Mouse (Mus musculus) T-helper 1 cell (primary cell): ENCODE results near the gene Celsr1.
"Not testable (repeated sequence)": the region's sequence is repeated elsewhere in the genome, so short reads cannot be mapped to it uniquely, and the experiment has no call there.

ENCODE experiments used
- in situ Hi-C: fragments of 300-600 bp; cut with MboI, MseI; formaldehyde crosslinking; loops from one replicate; pipeline ENCODE4 v1.15.1; 2025; ENCODE audit warnings: high pct_unique_total_duplicates

Celsr1 gene

DNA sequence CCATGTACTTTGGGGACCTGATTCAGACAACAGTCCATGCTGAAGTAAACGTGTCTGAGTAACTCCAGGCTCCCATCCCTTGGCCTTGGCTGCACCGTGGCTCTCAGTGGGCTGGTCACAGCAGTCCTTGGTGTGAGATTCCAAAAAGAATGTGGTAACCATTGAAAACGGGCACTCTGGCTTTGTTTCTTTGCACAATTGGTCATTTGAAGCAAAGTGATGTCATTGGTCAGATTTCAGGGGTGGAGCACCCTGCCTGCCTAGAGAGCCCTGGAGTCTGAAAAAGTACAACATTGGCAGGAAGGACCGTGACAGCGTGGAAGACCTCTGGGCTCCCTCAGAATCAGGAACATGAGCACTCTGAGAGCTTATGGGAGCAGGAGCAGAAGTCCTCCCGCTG lies 134.2 kb downstream of the Celsr1 start:
- in situ Hi-C loops, result no loop called here

DNA sequence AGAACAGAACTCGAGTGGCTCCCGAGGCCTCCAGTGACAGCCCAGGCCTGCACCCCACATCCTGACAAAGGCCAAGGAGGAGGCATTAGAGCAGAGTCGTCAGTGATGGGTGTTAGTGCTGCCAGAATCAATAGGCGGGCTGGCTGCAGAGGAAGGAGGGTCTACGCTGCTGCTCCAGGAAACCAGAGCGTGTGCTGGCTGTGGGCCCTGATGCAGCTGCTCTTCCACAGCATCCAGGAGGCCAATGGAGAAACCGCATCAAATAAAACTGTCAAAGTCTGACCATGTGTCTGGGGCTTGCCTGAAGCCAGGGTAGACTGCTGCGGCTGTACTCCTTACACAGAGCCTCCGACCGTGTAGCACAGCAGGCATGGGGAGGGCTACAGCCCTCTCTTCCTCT lies 136.5 kb downstream of the Celsr1 start:
- in situ Hi-C loops, result no loop called here

DNA sequence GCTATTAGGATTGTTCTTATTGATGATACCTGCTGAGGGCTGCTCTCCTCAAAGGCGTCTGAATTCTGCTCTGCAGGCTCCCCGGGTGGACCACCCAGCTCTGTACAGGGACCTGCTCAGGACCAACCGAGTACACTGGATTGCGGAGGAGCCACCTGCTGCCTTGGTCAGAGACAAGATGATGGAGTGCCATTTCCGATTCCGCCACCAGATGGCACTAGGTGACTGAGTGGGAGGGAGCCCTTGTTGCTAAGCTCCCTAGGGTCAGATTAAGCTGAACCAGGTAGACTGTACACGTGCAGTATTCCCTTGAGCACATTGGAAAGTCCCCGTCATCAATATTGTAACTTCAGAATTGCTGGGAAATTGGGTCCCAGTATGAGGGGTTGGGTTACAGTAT lies 137.3 kb downstream of the Celsr1 start:
- in situ Hi-C loops, result no loop called here

DNA sequence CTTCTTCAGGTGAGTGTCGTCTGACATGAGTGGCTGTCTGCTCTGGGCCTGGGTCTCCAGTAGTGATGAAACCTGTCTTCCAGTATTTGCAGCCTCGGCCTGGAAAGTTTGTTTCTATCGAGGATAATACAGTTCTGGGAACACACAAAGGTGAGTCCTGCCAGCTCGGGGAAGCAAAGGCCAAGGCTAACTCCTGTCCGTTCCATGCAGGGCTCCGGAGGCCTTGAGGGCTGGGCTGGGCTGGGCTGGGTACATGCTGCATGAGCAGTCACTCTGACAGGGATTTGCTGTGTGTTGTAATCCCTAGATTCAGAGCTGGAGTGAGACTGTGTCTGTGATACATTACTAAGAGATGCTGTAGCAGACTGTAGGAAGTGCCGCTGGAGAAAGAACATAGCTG lies 139.7 kb downstream of the Celsr1 start:
- in situ Hi-C loops, result no loop called here

DNA sequence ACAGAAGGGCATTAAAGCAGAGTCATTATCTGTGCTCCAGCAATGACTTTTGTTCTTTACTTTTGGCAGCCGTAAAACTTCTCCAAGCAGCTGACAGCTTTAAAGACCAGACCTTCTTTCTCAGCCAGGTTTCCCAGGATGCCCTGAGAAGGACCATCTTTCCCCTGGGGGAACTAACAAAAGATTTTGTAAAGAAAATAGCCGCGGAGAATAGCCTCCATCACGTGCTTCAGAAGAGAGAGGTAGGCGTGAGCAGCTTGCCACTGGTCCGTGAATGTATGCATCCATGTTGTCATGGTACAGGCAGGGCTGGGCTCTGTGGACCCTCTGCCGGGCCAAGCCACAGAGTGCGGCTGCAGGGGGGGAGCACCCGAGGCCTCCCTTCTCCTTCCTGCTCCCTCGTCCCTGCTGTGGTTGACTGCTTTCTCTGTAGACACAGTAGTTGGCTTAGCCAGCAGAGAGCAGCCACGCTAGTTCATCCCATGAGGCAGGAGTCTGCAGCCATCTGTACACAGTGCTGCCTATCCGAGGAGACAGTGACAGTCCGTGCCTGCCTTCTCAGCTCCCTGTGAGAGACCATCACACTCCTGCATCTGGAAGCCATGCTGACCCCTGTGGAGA lies 141.0 kb downstream of the Celsr1 start:
- in situ Hi-C loops, result no loop called here

GRCm38 (mm10) chr15:85891971-85892370 lies 141.6 kb downstream of the Celsr1 start:
- in situ Hi-C loops, result no loop called here

- in situ Hi-C loops, result no loop called here
Measured at GRCm38 (mm10) chr15:85889235-85889634, 144.3 kb downstream of the Celsr1 start.

DNA sequence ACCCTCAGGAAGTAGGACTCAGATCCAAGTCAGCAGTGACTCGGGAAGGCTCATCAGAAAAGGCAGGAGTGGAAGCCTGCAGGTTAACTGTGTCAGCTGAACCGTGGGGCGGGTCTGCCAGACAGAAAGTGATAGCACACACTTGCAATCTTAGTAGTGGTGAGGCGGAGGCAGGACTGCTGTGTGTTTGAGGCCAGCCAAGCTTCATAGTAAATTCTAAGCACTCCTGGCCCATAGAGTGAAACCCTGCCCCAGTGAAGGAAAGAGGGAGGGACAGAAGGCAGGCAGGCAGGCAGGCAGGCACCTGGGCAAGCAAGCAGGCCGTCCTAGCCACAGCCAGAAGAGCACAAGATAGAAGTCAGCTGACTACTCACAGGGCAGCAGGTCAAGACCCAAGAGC lies 148.0 kb downstream of the Celsr1 start:
- in situ Hi-C loops, result no loop called here

DNA sequence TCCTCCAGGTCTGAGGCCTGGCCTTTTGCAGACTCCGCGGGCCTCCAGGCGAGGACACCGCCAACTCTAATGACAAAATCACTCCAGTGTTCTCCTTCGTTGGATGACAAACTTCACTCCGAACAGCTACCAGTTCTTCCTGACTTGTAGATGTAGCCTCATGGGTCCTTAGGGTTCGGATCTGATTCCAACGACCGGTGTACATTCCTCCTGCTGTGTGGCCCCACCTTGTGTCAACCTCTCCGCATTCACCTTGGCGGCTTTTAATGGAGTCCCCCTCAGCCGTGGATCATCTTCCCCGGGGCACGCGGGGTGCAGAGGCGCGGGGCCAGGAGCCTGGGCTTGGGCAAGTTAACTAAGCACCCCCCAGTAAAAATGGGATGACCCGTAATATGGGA lies 154.1 kb downstream of the Celsr1 start:
- in situ Hi-C loops, result no loop called here

- in situ Hi-C loops, result no loop called here
Measured at GRCm38 (mm10) chr15:85878848-85879497, 154.6 kb downstream of the Celsr1 start, which contains the start of gene Trmu. Gene Trmu, plus strand, starts transcription at chr15:85879312.

GRCm38 (mm10) chr15:85877336-85877735 lies 156.2 kb downstream of the Celsr1 start:
- in situ Hi-C loops, result no loop called here

- in situ Hi-C loops, result no loop called here
Measured at GRCm38 (mm10) chr15:85867696-85868095, 165.9 kb downstream of the Celsr1 start.

GRCm38 (mm10) chr15:85865913-85866312 lies 167.7 kb downstream of the Celsr1 start:
- in situ Hi-C loops, result not testable (repeated sequence)

GRCm38 (mm10) chr15:85859490-85860031 lies 174.0 kb downstream of the Celsr1 start, which contains the start of gene Gtse1:
Gene Gtse1, plus strand, starts transcription at chr15:85859745.
- in situ Hi-C loops, result loop anchor here (10.0 kb wide), 1 partner anchor 825 kb away; no protein-coding TSS in a partner anchor

GRCm38 (mm10) chr15:85858980-85859489 lies 174.5 kb downstream of the Celsr1 start:
- in situ Hi-C loops, result loop anchor here (10.0 kb wide), 1 partner anchor 824 kb away; no protein-coding TSS in a partner anchor

DNA sequence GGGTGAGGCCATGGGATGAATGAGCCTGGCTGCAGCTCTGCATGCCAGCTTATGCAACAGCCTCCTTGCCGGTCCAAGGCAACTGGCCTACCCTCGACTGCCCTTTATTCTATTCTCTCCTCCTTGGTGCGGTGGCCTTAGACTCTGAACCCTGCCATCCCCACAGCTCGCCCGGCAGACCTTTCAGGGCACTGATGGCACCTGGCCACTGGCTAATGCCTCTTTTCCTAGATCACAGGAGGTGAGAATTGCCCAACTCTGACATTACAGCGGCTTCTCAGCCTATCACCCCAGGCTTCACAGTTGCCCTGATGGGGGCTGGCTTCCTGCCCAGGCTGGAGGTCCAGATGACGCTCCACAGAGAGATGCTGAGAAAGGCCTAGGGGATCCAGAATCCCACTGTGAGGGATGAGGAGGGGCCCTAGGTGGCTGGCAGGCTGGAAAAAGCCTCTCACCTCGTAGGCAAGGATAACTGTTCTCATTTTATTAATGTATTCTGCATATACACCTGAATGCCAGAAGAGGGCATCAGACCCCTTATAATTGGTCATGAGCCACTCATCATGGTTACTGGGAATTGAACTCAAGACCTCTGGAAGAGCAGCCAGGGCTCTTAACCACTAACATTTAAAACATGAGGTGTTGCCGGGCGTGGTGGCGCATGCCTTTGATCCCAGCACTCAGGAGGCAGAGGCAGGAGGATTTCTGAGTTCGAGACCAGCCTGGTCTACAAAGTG lies 181.8 kb downstream of the Celsr1 start:
- in situ Hi-C loops, result loop anchor here (5.0 to 10.0 kb wide), 2 partner anchors 135 to 817 kb away; no protein-coding TSS in a partner anchor
